Mouse (Mus musculus) forebrain, embryonic 14.5 days (tissue): ENCODE measurements at regions not wholly inside any gene's neighbourhood (a gene's known extent, or its start where the extent isn't known, plus 50 kb on each side); places are given as distances from the start of the nearest gene placed in this dataset.

Experiments used
- ATAC-seq: fragments of 200-750 bp; cut with Nextera tagmentation; 2 replicates; pipeline ENCODE4 v1.8.0; 2017; ENCODE audit warnings: mild to moderate bottlenecking, moderate library complexity
- DNase-seq: peaks from one replicate; pipeline ENCODE4 v3.0.0-alpha.2; 2015; ENCODE audit warnings: low spot score
- H3K27ac ChIP-seq: fragments of 300-500 bp; sonication (generic); 2 replicates; pipeline ENCODE4 v1.5.1; 2014; ENCODE audit warnings: low read depth, mild to moderate bottlenecking, control low read depth, low read length, moderate library complexity
- H3K27me3 ChIP-seq: fragments of 300-500 bp; sonication (generic); replicated peaks from 2 replicates; pipeline ENCODE4 v1.6.1; 2014; ENCODE audit warnings: low read length, control low read depth, mixed read lengths; ENCODE audit not compliant: control insufficient read depth, insufficient read depth
- H3K36me3 ChIP-seq: fragments of 300-500 bp; sonication (generic); 2 replicates; pipeline ENCODE4 v1.6.1; 2014; ENCODE audit warnings: low read length, control low read depth; ENCODE audit not compliant: control insufficient read depth, insufficient read depth
- H3K4me1 ChIP-seq: fragments of 300-500 bp; sonication (generic); 2 replicates; pipeline ENCODE4 v1.6.1; 2014; ENCODE audit warnings: antibody characterized with exemption, low read length, control low read depth; ENCODE audit not compliant: control insufficient read depth, insufficient read depth
- H3K4me2 ChIP-seq: fragments of 300-500 bp; sonication (generic); 2 replicates; pipeline ENCODE4 v1.6.1; 2014; ENCODE audit warnings: mild to moderate bottlenecking, control low read depth, low read length
- H3K4me3 ChIP-seq: fragments of 300-500 bp; sonication (generic); 2 replicates; pipeline ENCODE4 v1.5.1; 2014; ENCODE audit warnings: low read depth, low read length, control low read depth
- H3K9ac ChIP-seq: fragments of 300-500 bp; sonication (generic); 2 replicates; pipeline ENCODE4 v1.6.1; 2014; ENCODE audit warnings: mild to moderate bottlenecking, low read length, control low read depth, moderate library complexity
- H3K9me3 ChIP-seq: fragments of 300-500 bp; sonication (generic); replicated peaks from 2 replicates; pipeline ENCODE4 v1.6.1; 2016; ENCODE audit warnings: low read length, control low read depth, mixed read lengths; ENCODE audit not compliant: control insufficient read depth
- WGBS: fragments of 180-500 bp; shearing (Covaris S2); extraction: QIAGEN DNeasy Blood & Tissue Kit; methylation state at CpG from one replicate; pipeline ENCODE4 v1.1.7; 2014; 5-methylcytosine and 5-hydroxymethylcytosine counted together

GRCm38 (mm10) chr9:122625081-122625480 is 122.1 kb upstream of the Topaz1 start:
- Histone ChIP-seq H3K9ac (no peak overlapping the region), H3K36me3 (no peaks in the 10 kb centered on the region), H3K9me3 (no peaks in the 10 kb centered on the region), H3K4me2 (no peak overlapping the region), H3K4me3 (no peak overlapping the region), H3K27ac (no peak overlapping the region), H3K4me1 (no peaks in the 10 kb centered on the region), H3K27me3 (peaks cover 8% of the 10 kb centered on the region; the same call in 1 of the 2 replicates)
- DNase-seq (no peak), ATAC-seq (no peak)
- 92% methylated on average over 1 of the region's 1 CpGs for WGBS

GRCm38 (mm10) chr9:122626346-122626745 is 120.8 kb upstream of the Topaz1 start:
- Histone ChIP-seq H3K27me3 (peaks cover 13% of the 10 kb centered on the region; the same call in 1 of the 2 replicates), H3K9ac (no peak overlapping the region), H3K36me3 (no peaks in the 10 kb centered on the region), H3K4me2 (no peak overlapping the region), H3K4me3 (no peak overlapping the region), H3K27ac (no peak overlapping the region), H3K4me1 (peaks cover 2% of the 10 kb centered on the region; the same call in 1 of the 2 replicates), H3K9me3 (no peaks in the 10 kb centered on the region)
- DNase-seq (no peak), ATAC-seq (no peak)
- 76% methylated on average over 6 of the region's 6 CpGs for WGBS

GRCm38 (mm10) chr9:122629171-122629904 is 117.8 kb upstream of the Topaz1 start:
- WGBS = 29% methylated on average over 18 of the region's 18 CpGs
- H3K9me3 ChIP-seq = no peaks in the 10 kb centered on the region
- H3K27ac ChIP-seq = no peak overlapping the region
- H3K9ac ChIP-seq = no peak overlapping the region
- H3K36me3 ChIP-seq = no peaks in the 10 kb centered on the region
- H3K27me3 ChIP-seq = 0 out of 2 replicates have a peak, but pooled peaks cover 18% of the 10 kb centered on the region
- ATAC-seq = no peak
- peaks cover 3% of the 10 kb centered on the region; the same call in 1 of the 2 replicates for H3K4me1 ChIP-seq
- no peak overlapping the region for H3K4me3 ChIP-seq
- H3K4me2 ChIP-seq = no peak overlapping the region
- peak; percentile 50 for DNase-seq

GRCm38 (mm10) chr9:122631793-122632192 is 115.4 kb upstream of the Topaz1 start:
- no peak for ATAC-seq
- H3K4me2 ChIP-seq = no peak overlapping the region
- no peak overlapping the region for H3K4me3 ChIP-seq
- H3K36me3 ChIP-seq = no peaks in the 10 kb centered on the region
- H3K4me1 ChIP-seq = peaks cover 15% of the 10 kb centered on the region
- H3K9ac ChIP-seq = no peak overlapping the region
- H3K9me3 ChIP-seq = no peaks in the 10 kb centered on the region
- no peak for DNase-seq
- 0 out of 2 replicates have a peak, but pooled peaks cover 18% of the 10 kb centered on the region for H3K27me3 ChIP-seq
- WGBS = 65% methylated on average over 9 of the region's 9 CpGs
- H3K27ac ChIP-seq = no peak overlapping the region

GRCm38 (mm10) chr9:122633484-122633883 is 113.7 kb upstream of the Topaz1 start:
- Histone ChIP-seq H3K4me2 (no peak overlapping the region), H3K36me3 (no peaks in the 10 kb centered on the region), H3K9me3 (no peaks in the 10 kb centered on the region), H3K9ac (no peak overlapping the region), H3K4me1 (peaks cover 15% of the 10 kb centered on the region), H3K27me3 (peaks cover 20% of the 10 kb centered on the region), H3K27ac (no peak overlapping the region), H3K4me3 (no peak overlapping the region)
- no peak for ATAC-seq
- no peak for DNase-seq
- 82% methylated on average over 1 of the region's 1 CpGs for WGBS

- H3K4me1 ChIP-seq = peaks cover 15% of the 10 kb centered on the region
- no peak overlapping the region for H3K4me2 ChIP-seq
- DNase-seq (peak; percentile 95), ATAC-seq (peak; percentile 88)
- 4% methylated on average over 10 of the region's 10 CpGs for WGBS
- no peaks in the 10 kb centered on the region for H3K36me3 ChIP-seq
- no peak overlapping the region for H3K9ac ChIP-seq
- H3K27ac ChIP-seq = peak overlapping the region; percentile 70; the same call in 1 of the 2 replicates
- no peaks in the 10 kb centered on the region for H3K9me3 ChIP-seq
- no peak overlapping the region for H3K4me3 ChIP-seq
- peaks cover 31% of the 10 kb centered on the region for H3K27me3 ChIP-seq
These were observed 111.8 kb upstream of the Topaz1 start for GRCm38 (mm10) chr9:122635138-122635964.

- no peak overlapping the region for H3K4me2 ChIP-seq
- DNase-seq (no peak), ATAC-seq (no peak)
- no peaks in the 10 kb centered on the region for H3K9me3 ChIP-seq
- H3K27me3 ChIP-seq = peaks cover 28% of the 10 kb centered on the region
- peaks cover 12% of the 10 kb centered on the region for H3K4me1 ChIP-seq
- no peak overlapping the region for H3K4me3 ChIP-seq
- no peak overlapping the region for H3K9ac ChIP-seq
- no peaks in the 10 kb centered on the region for H3K36me3 ChIP-seq
- WGBS = 73% methylated on average over 3 of the region's 3 CpGs
- no peak overlapping the region for H3K27ac ChIP-seq
These were observed 109.6 kb upstream of the Topaz1 start for GRCm38 (mm10) chr9:122637591-122637990.

GRCm38 (mm10) chr9:122639239-122639638 is 107.9 kb upstream of the Topaz1 start:
- 87% methylated on average over 4 of the region's 4 CpGs for WGBS
- no peak for ATAC-seq

GRCm38 (mm10) chr9:122642913-122643312 is 104.2 kb upstream of the Topaz1 start:
- no peak overlapping the region for H3K4me3 ChIP-seq
- no peaks in the 10 kb centered on the region for H3K36me3 ChIP-seq
- no peak for DNase-seq
- H3K4me1 ChIP-seq = no peaks in the 10 kb centered on the region
- H3K9ac ChIP-seq = no peak overlapping the region
- WGBS = 61% methylated on average over 7 of the region's 7 CpGs
- H3K4me2 ChIP-seq = no peak overlapping the region
- H3K27me3 ChIP-seq = peaks cover 29% of the 10 kb centered on the region
- H3K27ac ChIP-seq = no peak overlapping the region
- H3K9me3 ChIP-seq = no peaks in the 10 kb centered on the region
- ATAC-seq = no peak

More at GRCm38 (mm10) chr9:122639239-122639638, 107.9 kb upstream of the Topaz1 start:
- H3K9ac ChIP-seq = no peak overlapping the region
- no peaks in the 10 kb centered on the region for H3K36me3 ChIP-seq
- no peak overlapping the region for H3K4me3 ChIP-seq
- no peak overlapping the region for H3K27ac ChIP-seq
- no peaks in the 10 kb centered on the region for H3K9me3 ChIP-seq
- DNase-seq = no peak
- no peak overlapping the region for H3K4me2 ChIP-seq
- H3K27me3 ChIP-seq = peaks cover 27% of the 10 kb centered on the region
- peaks cover 12% of the 10 kb centered on the region for H3K4me1 ChIP-seq
